Mouse (Mus musculus) cerebellum, postnatal 10 days (tissue): ENCODE data around the gene Olfr1219.

Experiments
- DNase-seq, 2 experiments: peaks; one replicate each; pipeline ENCODE4 v3.0.0; 2021; ENCODE audit warnings: mixed read lengths in 2 of 2

Olfr1219 gene

GRCm38 (mm10) chr2:89083413-89083812, at the start of gene Olfr1219:
Gene Olfr1219, minus strand, starts transcription at chr2:89083513.
- no peak for DNase-seq

DNA sequence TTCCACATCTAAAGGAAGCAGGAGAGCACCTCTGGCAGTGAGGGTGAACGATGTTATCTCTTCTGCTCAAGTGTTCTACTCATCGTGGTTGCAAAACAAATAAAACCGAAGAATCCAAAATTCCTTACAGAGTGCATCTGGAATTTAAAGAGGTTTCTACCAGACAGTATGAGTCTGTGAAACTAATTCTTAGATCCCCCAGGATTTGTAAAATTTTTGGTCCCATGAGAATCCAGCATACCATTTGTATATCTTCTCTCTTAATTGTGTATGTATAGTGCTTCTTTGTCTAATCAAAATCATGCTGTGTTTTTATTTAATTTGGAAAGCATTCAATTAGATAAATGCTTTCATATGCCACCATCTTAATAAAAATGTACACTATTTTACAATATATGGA, 49.6 kb upstream of the Olfr1219 start, which contains the start of gene Olfr1222:
Gene Olfr1222 (minus strand): TSS at position 101 of the 400 bp plus-strand sequence.
- DNase-seq: no peak

DNA sequence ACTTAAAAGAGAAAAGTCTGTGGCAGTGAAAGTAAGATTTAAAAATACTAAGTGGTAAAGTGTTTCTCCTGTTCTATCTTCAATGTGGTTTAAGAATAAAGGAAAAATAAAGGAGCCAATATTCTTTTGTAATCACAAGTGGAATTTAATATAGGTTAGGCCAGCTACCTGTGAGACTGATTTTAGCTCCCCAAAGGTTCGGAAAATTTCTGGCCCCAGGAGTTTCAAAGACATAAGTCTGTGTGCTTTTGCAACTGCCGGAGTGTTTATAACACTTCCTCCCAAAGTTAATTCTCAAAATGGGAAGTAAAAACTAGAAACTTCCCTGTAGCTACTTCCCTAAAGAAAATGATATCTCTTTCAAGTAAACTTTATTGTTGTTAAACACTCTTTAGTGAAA, 33.9 kb upstream of the Olfr1219 start, which contains the start of gene Olfr1221:
Gene Olfr1221 (minus strand): TSS at position 101 of the 400 bp plus-strand sequence.
- DNase-seq: no peak

- DNase-seq: no peak
These were observed 23.4 kb upstream of the Olfr1219 start, which contains the start of gene Olfr1220 for GRCm38 (mm10) chr2:89106735-89107134. Gene Olfr1220, minus strand, starts transcription at chr2:89106835.

GRCm38 (mm10) chr2:89105651-89106050, 22.3 kb upstream of the Olfr1219 start:
- no peak for DNase-seq

GRCm38 (mm10) chr2:89093848-89094247, 10.5 kb upstream of the Olfr1219 start:
- DNase-seq: no peak

DNA sequence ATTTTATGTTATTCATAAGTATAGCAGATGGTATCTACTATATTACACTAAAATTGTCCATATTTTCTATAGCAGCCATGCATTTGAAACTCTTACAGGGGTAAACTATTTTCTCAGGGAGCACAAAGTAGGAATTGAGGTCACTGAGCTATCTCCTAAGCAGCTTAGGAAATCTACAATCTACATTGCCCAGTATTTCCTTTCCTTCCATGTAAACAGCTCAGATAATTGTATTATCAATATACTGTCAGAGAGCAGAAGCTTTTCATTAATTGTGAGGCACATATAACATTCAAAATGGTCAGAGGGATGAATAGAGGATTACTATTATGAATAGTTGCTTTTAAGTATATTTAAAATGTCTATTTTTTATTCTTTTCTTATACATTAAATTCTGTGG, 1.8 kb downstream of the Olfr1219 start:
- no peak for DNase-seq

DNA sequence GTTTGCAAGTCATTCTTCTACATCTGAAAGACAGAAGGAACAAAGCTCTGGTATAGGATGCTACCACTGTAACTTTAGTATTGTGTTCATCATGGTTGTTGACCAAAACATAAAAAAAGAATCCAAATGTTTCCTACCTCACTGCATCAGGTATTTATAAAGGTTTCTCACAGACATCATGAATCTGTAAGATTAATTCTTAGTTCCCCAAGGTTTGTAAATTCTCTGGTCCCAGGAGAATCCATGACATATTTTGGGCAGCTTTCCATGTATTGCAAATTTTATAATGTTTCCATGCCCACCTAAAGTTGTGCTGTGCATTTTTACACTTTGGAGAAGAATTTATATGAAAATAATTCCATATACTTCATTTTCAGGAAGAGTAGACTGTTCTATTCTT, 22.2 kb downstream of the Olfr1219 start, which contains the start of gene Olfr1218:
Gene Olfr1218 (minus strand): TSS at position 101 of the 400 bp plus-strand sequence.
- DNase-seq: no peak

DNA sequence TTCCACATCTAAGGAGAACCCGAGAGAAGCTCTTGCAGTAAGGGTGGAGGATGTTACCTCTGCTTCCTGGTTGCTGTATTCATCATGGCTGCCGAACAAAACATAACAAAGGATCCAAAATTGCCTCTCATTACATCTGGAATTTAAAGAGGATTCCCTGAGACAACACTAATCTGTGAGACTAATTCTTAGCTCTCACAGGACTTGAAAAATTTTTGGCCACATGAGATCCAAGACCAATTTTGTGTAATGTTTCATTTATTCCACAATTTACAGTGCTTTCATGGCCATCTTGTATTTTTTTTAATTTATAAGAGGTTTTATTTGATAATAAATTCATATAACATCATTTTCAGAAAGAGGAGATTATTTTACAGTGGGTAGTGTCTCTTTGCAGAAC, 51.3 kb downstream of the Olfr1219 start, which contains the start of gene Olfr1217:
Gene Olfr1217 (minus strand): TSS at position 101 of the 400 bp plus-strand sequence.
- no peak for DNase-seq
